Comparison of ENCODE assay signal across 22 mouse cellular contexts in genomic region chr7:126455242-126455641, GRCm38 (mm10). TPM values are rescaled to one million over a fixed set of nuclear protein-coding genes. Genes with fewer than 3 reads are reported as not detected.
"Had no signal": no experiment of that assay in that cellular context is flagged by ENCODE, and none has a peak within 500 bp of the region (broad histone marks: within the 10 kb centered on the region; RNA-seq: fewer than 3 reads in every experiment).

No protein-coding gene starts in this region.

- DNase-seq: forebrain, postnatal 0 days; gastrocnemius, postnatal 36 days; heart, adult 11 months; heart, adult 2 months; heart, postnatal 14 days; heart, postnatal 36 days; kidney, adult 11 months; kidney, adult 2 months; kidney, adult 9 months; kidney, postnatal 14 days; kidney, postnatal 36 days; layer of hippocampus, adult 9-11 months; layer of hippocampus, postnatal 36 days; left cerebral cortex, postnatal 4 days had no signal

RNA-seq across cellular contexts. Expression of gene Cd19, which starts 40.6 kb away (rescaled TPM):
- total RNA-seq: gastrocnemius, postnatal 36 days; hematopoietic stem cell, adult 5-6 weeks; layer of hippocampus, adult 18-20 months; layer of hippocampus, adult 8-10 months; layer of hippocampus, postnatal 14 days; layer of hippocampus, postnatal 36 days; left cerebral cortex, adult 18-20 months; left cerebral cortex, adult 8-10 months; left cerebral cortex, postnatal 10 days; left cerebral cortex, postnatal 25 days had no signal
